Mouse (Mus musculus): ENCODE data around the gene Syngr2.
"Not testable (repeated sequence)": the region's sequence is repeated elsewhere in the genome, so short reads cannot be mapped to it uniquely, and the experiment has no call there.

The Syngr2 gene

GRCm38 (mm10) chr11:117780582-117781111 is 28.8 kb upstream of the Syngr2 start:
- peak; percentile 94 for DNase-seq (ENCODE audit: extremely low read depth, low read depth)

- DNase-seq (ENCODE audit: extremely low read depth, low read depth): no peak
Measured at GRCm38 (mm10) chr11:117781199-117781821, 28.2 kb upstream of the Syngr2 start.

GRCm38 (mm10) chr11:117781993-117782704 is 27.3 kb upstream of the Syngr2 start, which contains the start of the genes Tmc8 and Tmc6:
Gene Tmc8, plus strand, starts transcription at chr11:117782076.
Gene Tmc6, minus strand, starts transcription at chr11:117782198.
- DNase-seq (ENCODE audit: extremely low read depth, low read depth): no peak

GRCm38 (mm10) chr11:117782705-117783034 is 26.8 kb upstream of the Syngr2 start:
- no peak for DNase-seq (ENCODE audit: extremely low read depth, low read depth)

- no peak for DNase-seq (ENCODE audit: extremely low read depth, low read depth)
Measured at GRCm38 (mm10) chr11:117783089-117783488, 26.4 kb upstream of the Syngr2 start.

GRCm38 (mm10) chr11:117783683-117784309 is 25.7 kb upstream of the Syngr2 start:
- DNase-seq (ENCODE audit: extremely low read depth, low read depth): no peak

- DNase-seq (ENCODE audit: extremely low read depth, low read depth): no peak
Measured at GRCm38 (mm10) chr11:117786294-117786693, 23.2 kb upstream of the Syngr2 start.

GRCm38 (mm10) chr11:117788481-117788880 is 21.0 kb upstream of the Syngr2 start:
- DNase-seq (ENCODE audit: extremely low read depth, low read depth): not testable (repeated sequence)

GRCm38 (mm10) chr11:117790286-117790685 is 19.2 kb upstream of the Syngr2 start:
- no peak for DNase-seq (ENCODE audit: extremely low read depth, low read depth)

- no peak for DNase-seq (ENCODE audit: extremely low read depth, low read depth)
Measured at GRCm38 (mm10) chr11:117790703-117791440, 18.6 kb upstream of the Syngr2 start.

GRCm38 (mm10) chr11:117791441-117791761 is 18.1 kb upstream of the Syngr2 start:
- no peak for DNase-seq (ENCODE audit: extremely low read depth, low read depth)

GRCm38 (mm10) chr11:117792281-117792888 is 17.1 kb upstream of the Syngr2 start:
- DNase-seq (ENCODE audit: extremely low read depth, low read depth): no peak

- no peak for DNase-seq (ENCODE audit: extremely low read depth, low read depth)
Measured at GRCm38 (mm10) chr11:117794035-117794551, 15.4 kb upstream of the Syngr2 start.

- DNase-seq (ENCODE audit: extremely low read depth, low read depth): no peak
Measured at GRCm38 (mm10) chr11:117796954-117797353, 12.5 kb upstream of the Syngr2 start.

GRCm38 (mm10) chr11:117797511-117798159 is 11.8 kb upstream of the Syngr2 start, which contains the start of gene 6030468B19Rik:
Gene 6030468B19Rik, plus strand, starts transcription at chr11:117797660.
- no peak for DNase-seq (ENCODE audit: extremely low read depth, low read depth)

GRCm38 (mm10) chr11:117798160-117798541 is 11.3 kb upstream of the Syngr2 start:
- DNase-seq (ENCODE audit: extremely low read depth, low read depth): no peak

GRCm38 (mm10) chr11:117799174-117799573 is 10.3 kb upstream of the Syngr2 start:
- DNase-seq (ENCODE audit: extremely low read depth, low read depth): no peak

- no peak for DNase-seq (ENCODE audit: extremely low read depth, low read depth)
Measured at GRCm38 (mm10) chr11:117800038-117800437, 9.4 kb upstream of the Syngr2 start.

GRCm38 (mm10) chr11:117801650-117802049 is 7.8 kb upstream of the Syngr2 start:
- DNase-seq (ENCODE audit: extremely low read depth, low read depth): no peak

- no peak for DNase-seq (ENCODE audit: extremely low read depth, low read depth)
Measured at GRCm38 (mm10) chr11:117803166-117803688, 6.2 kb upstream of the Syngr2 start.

Data from MEL-GATA-1-ER (cell line).